Mouse (Mus musculus) heart, embryonic 16.5 days (tissue): Measurements from ENCODE around the gene Nmb. TPM values are rescaled to one million over a fixed set of nuclear protein-coding genes. Genes with fewer than 3 reads are reported as not detected.

ENCODE experiments used
- ATAC-seq: fragments of 200-750 bp; cut with Nextera tagmentation; replicated peaks from 2 replicates; pipeline ENCODE4 v1.8.0; 2017; ENCODE audit warnings: moderate number of reproducible peaks; ENCODE audit not compliant: insufficient read depth, low FRiP score; ENCODE audit errors: extremely low read depth
- H3K27ac ChIP-seq: fragments of 300-500 bp; sonication (generic); 2 replicates; pipeline ENCODE4 v1.5.1; 2014; ENCODE audit warnings: mild to moderate bottlenecking, low read length, control low read depth, moderate library complexity
- H3K27me3 ChIP-seq: fragments of 300-500 bp; sonication (generic); 2 replicates; pipeline ENCODE4 v1.6.1; 2014; ENCODE audit warnings: low read length, mixed read lengths; ENCODE audit not compliant: control insufficient read depth, insufficient read depth
- H3K36me3 ChIP-seq: fragments of 300-500 bp; sonication (generic); 2 replicates; pipeline ENCODE4 v1.6.1; 2014; ENCODE audit not compliant: control insufficient read depth, insufficient read depth
- H3K4me1 ChIP-seq: fragments of 300-500 bp; sonication (generic); 2 replicates; pipeline ENCODE4 v1.6.1; 2014; ENCODE audit warnings: low read length, mixed read lengths; ENCODE audit not compliant: control insufficient read depth, insufficient read depth
- H3K4me2 ChIP-seq: fragments of 300-500 bp; sonication (generic); 2 replicates; pipeline ENCODE4 v1.6.1; 2014; ENCODE audit warnings: low read depth, mild to moderate bottlenecking, control low read depth, low read length
- H3K4me3 ChIP-seq: fragments of 300-500 bp; sonication (generic); 2 replicates; pipeline ENCODE4 v1.5.1; 2014; ENCODE audit warnings: mild to moderate bottlenecking, control low read depth, low read length
- H3K9ac ChIP-seq: fragments of 300-500 bp; sonication (generic); 2 replicates; pipeline ENCODE4 v1.6.1; 2014; ENCODE audit warnings: low read length, control low read depth
- H3K9me3 ChIP-seq: fragments of 300-500 bp; sonication (generic); replicated peaks from 2 replicates; pipeline ENCODE4 v1.6.1; 2016; ENCODE audit warnings: low read length; ENCODE audit not compliant: control insufficient read depth
- WGBS: fragments of 180-500 bp; shearing (Covaris S2); extraction: QIAGEN DNeasy Blood & Tissue Kit; methylation state at CpG from one replicate; pipeline ENCODE4 v1.1.7; 2014; 5-methylcytosine and 5-hydroxymethylcytosine counted together
- polyA plus RNA-seq: library from polyadenylated mRNA; unstranded; fragments of >200 nt; fragmentation: Nextera tagmentation; extraction: Ambion mirVana; gene quantifications from 2 replicates; pipeline ENCODE4 v1.2.1, GENCODE M21; 2015

Nmb gene
- polyA plus RNA-seq, 1 experiment from 2014 or later = 4.9 TPM

DNA sequence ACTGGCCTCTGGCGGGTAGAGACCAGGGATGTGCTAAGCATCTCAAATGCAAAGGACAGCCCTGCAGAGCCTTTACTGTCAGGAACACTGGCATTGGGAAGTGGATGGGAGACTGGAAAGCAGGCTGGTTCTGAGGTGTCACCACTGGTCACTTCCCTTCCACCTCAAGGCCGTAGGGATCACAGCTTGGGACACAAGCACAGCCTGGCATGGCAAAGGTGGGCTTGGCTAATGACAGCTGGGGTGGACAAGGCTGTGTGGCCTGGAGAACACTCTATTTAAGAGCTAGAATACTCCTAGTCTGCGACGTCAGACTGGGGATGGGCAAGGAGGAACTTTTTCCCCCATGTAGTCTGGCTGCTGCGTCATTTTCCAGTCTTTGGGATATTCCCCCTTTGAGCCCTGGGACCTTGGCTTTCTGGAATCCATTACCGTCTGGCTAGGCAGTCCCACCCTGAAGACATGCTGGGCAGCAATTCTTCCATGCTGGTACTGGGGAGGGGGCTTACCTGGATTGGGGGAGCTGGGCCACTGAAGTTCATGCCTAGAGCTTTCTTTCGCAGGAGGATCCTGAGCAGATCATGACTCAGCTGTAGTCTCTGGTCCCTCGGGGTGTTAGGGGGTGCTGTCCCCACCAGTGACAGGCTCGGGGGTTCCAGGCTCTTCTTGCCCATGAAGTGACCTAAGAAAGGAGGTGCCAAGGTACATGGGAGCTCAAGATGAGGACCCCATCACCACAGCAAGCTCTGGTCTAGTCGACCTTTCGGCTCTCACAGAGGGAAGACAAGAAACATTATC, 1.1 kb downstream of the Nmb start:
- Histone ChIP-seq H3K27ac (no peak overlapping the region), H3K36me3 (0 out of 2 replicates have a peak, but pooled peaks cover 3% of the 10 kb centered on the region), H3K4me3 (no peak overlapping the region), H3K4me1 (peaks cover 18% of the 10 kb centered on the region), H3K27me3 (no peaks in the 10 kb centered on the region), H3K4me2 (no peak overlapping the region), H3K9ac (no peak overlapping the region; the same call in 1 of the 2 replicates), H3K9me3 (no peaks in the 10 kb centered on the region)
- ATAC-seq = no peak
- WGBS = 84% methylated on average over 11 of the region's 11 CpGs

DNA sequence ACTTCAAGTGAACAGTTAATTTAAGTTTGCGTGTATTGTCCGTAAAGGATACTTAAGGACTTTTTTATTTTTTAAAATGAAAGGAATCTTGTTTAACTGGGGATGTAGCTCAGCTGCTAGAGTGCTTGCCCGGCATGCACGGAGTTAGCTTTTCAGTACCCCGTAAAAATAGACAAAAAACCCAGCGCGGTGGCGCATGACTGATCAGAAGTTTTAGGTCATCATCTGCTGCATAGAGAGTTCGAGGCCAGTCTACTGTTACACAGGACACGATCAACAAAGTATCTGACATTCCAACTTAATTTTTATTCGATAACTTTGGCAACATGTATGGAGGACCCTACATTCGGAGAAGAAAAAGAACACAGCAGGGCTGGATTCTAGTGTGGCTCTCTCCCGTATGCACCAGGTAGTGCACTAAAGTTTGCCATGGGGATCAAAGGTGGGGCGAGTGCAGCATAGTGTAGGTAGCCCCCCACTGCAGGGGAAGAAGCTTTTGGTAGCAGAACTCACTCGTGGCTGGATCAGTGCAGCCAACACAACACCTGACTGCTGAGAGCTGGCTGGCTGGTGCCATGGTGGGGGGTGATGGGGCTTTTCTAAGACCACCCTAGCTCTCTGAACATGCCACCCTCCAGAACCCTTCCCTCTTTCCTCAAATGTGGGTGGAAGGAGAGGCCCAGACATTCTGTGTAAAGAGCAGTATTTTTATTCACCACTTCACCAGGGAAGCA, 3.2 kb downstream of the Nmb start:
- H3K36me3 ChIP-seq = peaks cover 7% of the 10 kb centered on the region; the same call in 1 of the 2 replicates
- no peak for ATAC-seq
- H3K4me1 ChIP-seq = peaks cover 18% of the 10 kb centered on the region
- 29% methylated on average over 15 of the region's 15 CpGs for WGBS
- peak overlapping the region; percentile 83 for H3K9ac ChIP-seq
- H3K4me2 ChIP-seq = peak overlapping the region; percentile 86
- peak overlapping the region; percentile 87 for H3K4me3 ChIP-seq
- no peaks in the 10 kb centered on the region for H3K27me3 ChIP-seq
- H3K9me3 ChIP-seq = no peaks in the 10 kb centered on the region
- peak overlapping the region; percentile 72 for H3K27ac ChIP-seq

DNA sequence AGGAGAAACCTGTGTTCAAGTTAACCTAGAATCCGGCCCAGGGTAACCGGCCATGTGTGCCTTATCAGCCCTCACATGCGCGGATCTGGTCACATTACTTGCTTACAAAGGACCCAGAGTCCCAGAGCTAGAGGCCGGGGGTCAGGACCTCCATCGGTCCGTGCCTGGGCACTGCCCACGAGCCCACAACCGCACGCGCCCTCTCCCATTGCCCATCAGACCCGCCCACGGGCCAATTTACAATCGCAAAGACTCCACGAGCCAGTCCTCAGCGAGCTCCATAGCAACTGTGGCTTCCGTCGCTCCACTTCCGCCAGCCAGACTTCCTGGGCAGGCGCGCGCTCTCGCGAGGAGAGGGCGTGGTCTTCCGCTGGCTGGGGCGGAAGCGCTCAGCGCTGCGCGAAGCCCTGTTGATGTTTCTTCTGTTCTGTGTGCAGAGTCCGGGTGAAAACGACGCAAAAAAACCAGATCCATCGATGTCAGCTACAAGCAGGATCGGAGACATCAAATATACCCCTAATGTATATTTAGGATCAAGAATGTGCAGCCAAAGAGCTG, 3.9 kb downstream of the Nmb start, which contains the start of gene Wdr73:
TSS of gene Wdr73 (minus strand) at position 326 of the 558 bp plus-strand sequence.
- Histone ChIP-seq H3K9ac (peak within 1 kb of the TSS; percentile 83), H3K36me3 (peaks cover 9% of the 10 kb centered on the region; the same call in 1 of the 2 replicates), H3K4me2 (peak within 1 kb of the TSS; percentile 86), H3K27ac (peak within 1 kb of the TSS; percentile 72), H3K9me3 (no peaks in the 10 kb centered on the region), H3K27me3 (no peaks in the 10 kb centered on the region), H3K4me3 (peak within 1 kb of the TSS; percentile 87), H3K4me1 (peaks cover 18% of the 10 kb centered on the region)
- WGBS = under 1% methylated on average over 36 of the region's 36 CpGs
- peak; percentile 94 for ATAC-seq

DNA sequence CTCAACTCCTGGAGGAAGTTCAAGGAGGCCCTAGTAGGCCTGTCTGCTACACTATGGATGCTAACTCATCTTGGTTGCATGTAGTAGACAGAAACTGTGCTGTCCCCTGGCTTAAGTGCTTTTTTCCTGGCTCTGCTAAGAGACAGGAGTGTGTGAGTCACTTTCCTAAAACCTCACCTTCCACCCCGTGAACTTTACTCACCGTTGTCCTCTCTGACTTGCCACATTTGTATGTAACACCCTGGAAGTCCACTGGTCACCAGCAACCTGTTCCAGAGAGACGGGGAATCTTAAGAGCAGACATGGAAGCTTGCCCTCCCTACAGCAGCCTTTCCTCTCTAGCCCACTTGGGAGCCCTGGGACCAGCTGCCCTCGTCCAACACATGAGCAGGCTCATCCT, 7.2 kb downstream of the Nmb start:
- Histone ChIP-seq H3K4me2 (no peak overlapping the region), H3K4me3 (no peak overlapping the region), H3K4me1 (peaks cover 10% of the 10 kb centered on the region), H3K9me3 (no peaks in the 10 kb centered on the region), H3K9ac (no peak overlapping the region), H3K27me3 (no peaks in the 10 kb centered on the region), H3K36me3 (peaks cover 21% of the 10 kb centered on the region), H3K27ac (no peak overlapping the region)
- ATAC-seq = no peak
- 83% methylated on average over 4 of the region's 4 CpGs for WGBS

DNA sequence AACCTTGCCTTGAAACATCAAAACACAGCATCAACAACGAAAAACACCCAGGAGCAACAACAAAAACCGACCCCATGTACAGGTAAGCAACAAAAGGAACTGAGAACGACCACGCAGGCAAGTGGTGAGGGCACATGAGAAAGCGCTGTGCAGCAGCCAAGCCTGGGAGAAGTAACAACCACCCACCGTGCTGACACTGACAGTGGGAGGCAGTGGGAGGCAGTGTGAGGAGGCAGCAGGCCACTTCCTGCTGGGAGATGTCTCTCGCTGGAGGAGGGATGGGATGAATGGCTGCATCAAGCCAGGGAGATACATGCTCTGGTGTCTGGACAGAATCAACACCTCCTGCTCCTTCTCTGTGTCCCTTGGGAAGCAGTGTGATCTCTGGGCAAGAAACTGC, 7.7 kb downstream of the Nmb start:
- 71% methylated on average over 7 of the region's 7 CpGs for WGBS
- H3K4me1 ChIP-seq = peaks cover 10% of the 10 kb centered on the region
- H3K4me3 ChIP-seq = no peak overlapping the region
- ATAC-seq = no peak
- H3K4me2 ChIP-seq = no peak overlapping the region
- no peaks in the 10 kb centered on the region for H3K27me3 ChIP-seq
- peaks cover 27% of the 10 kb centered on the region for H3K36me3 ChIP-seq
- no peaks in the 10 kb centered on the region for H3K9me3 ChIP-seq
- H3K9ac ChIP-seq = no peak overlapping the region
- no peak overlapping the region for H3K27ac ChIP-seq

DNA sequence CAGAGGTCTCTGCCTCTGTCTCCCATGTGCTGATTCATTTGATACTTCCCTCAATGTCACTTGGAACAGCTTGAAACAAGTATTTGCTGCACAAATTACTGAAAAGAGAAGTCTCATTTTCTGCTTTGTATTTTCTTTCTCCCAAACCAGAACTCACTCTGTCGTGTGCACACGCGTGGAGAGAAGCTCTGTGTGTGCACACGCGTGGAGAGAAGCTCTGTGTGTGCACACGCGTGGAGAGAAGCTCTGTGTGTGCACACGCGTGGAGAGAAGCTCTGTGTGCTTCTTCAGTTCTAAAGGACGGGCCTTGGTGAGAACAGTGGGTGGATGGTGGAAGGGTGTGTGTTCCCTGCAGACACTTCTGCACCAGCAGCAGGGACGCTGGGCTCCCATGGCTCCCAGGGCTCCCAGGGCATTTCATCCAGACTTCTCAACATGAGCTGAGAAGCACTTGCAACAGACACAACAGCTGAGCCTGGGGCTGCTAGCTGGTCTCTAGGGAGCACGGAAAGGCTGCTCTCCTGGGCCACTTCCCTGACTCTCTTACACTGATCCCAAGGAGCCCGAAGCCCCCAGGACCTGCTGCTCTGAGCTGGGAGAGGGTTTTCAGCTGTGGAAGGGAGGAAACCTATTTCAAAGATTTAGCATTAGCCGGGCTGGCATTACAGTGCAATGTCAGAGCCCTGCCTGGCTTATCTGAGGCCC, 9.9 kb downstream of the Nmb start:
- Histone ChIP-seq H3K4me3 (no peak overlapping the region), H3K9me3 (no peaks in the 10 kb centered on the region), H3K4me1 (peaks cover under 1% of the 10 kb centered on the region; the same call in 1 of the 2 replicates), H3K27me3 (no peaks in the 10 kb centered on the region), H3K27ac (no peak overlapping the region), H3K4me2 (no peak overlapping the region), H3K36me3 (peaks cover 35% of the 10 kb centered on the region), H3K9ac (no peak overlapping the region)
- no peak for ATAC-seq
- 90% methylated on average over 14 of the region's 14 CpGs for WGBS

DNA sequence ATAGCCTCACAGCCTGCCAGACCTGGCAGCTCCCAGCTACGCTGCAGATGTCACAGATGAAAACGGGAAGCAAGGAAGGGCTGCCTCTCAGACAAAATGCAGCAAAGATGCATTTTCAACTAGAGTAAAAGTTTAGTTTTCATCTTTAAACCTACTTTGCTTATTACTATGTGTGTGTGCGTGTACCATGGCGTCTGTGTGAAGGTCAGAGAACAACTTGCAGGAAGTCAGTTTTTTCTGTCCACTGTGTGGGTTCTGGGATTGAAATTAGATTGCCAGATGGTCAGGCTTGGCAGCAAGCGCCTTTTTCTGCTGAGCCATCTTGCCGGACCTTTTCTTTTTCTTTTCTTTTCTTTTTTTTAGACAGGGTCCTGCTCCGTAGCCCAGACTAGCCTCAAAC, 10.7 kb downstream of the Nmb start:
- H3K9ac ChIP-seq = no peak overlapping the region
- ATAC-seq = no peak
- H3K4me2 ChIP-seq = no peak overlapping the region
- no peak overlapping the region for H3K4me3 ChIP-seq
- no peak overlapping the region for H3K27ac ChIP-seq
- H3K27me3 ChIP-seq = no peaks in the 10 kb centered on the region
- H3K36me3 ChIP-seq = peaks cover 35% of the 10 kb centered on the region
- 70% methylated on average over 7 of the region's 7 CpGs for WGBS
- H3K4me1 ChIP-seq = peaks cover 7% of the 10 kb centered on the region
- H3K9me3 ChIP-seq = no peaks in the 10 kb centered on the region

DNA sequence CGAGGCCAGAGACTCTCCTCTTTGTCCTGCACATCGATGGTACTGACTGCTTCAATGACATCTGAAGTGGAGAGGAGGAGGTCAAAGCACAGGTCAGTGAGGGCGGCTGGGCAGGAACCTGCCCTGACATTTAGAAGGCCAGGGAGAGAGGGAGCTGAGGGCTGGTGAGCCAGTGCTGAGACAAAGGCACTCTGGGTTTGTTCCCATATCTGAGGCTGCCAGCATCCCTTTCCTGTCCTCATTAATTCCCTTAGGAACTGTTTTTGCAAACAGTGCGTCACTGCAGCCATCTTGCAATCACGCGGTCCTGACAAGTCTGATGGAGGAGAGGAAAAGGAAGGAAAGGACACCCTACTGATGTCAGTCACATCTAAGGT, 11.1 kb downstream of the Nmb start:
- H3K9ac ChIP-seq = no peak overlapping the region
- H3K9me3 ChIP-seq = no peaks in the 10 kb centered on the region
- no peak overlapping the region for H3K4me3 ChIP-seq
- H3K4me1 ChIP-seq = peaks cover 11% of the 10 kb centered on the region
- peaks cover 35% of the 10 kb centered on the region for H3K36me3 ChIP-seq
- H3K4me2 ChIP-seq = no peak overlapping the region
- 0 out of 2 replicates have a peak overlapping the region, but pooled peaks have one; percentile 21 for H3K27ac ChIP-seq
- ATAC-seq = no peak
- no peaks in the 10 kb centered on the region for H3K27me3 ChIP-seq
- WGBS = 55% methylated on average over 6 of the region's 6 CpGs
